Mouse (Mus musculus) erythroblast, embryonic 14.5 days (primary cell): ENCODE data around the gene Kansl1.

Source experiments
- GATA1 ChIP-seq: IDR thresholded peaks from 2 replicates; pipeline ENCODE4 v1.6.1; 2012; ENCODE audit warnings: low read length, inconsistent platforms, mixed read lengths
- TAL1 ChIP-seq: IDR thresholded peaks from 3 replicates; pipeline ENCODE4 v1.6.1; 2012; ENCODE audit warnings: low read length, inconsistent platforms, mixed read lengths

GRCm38 (mm10) chr11:104445538-104445937, 23.1 kb downstream of the Kansl1 start:
- TF ChIP-seq TAL1 (no peak), GATA1 (no peak)
